Mouse (Mus musculus): ENCODE data around the gene Lgalsl.

The Lgalsl gene

GRCm38 (mm10) chr11:20830686-20831505 lies at the start of gene Lgalsl:
Gene Lgalsl, minus strand, starts transcription at chr11:20831056.
- DNase-seq = peak; percentile 68

- no peak for DNase-seq
These were observed 47.8 kb upstream of the Lgalsl start for GRCm38 (mm10) chr11:20878644-20879043.

- no peak for DNase-seq
These were observed 46.8 kb upstream of the Lgalsl start for GRCm38 (mm10) chr11:20877578-20878096.

GRCm38 (mm10) chr11:20873386-20873785 lies 42.5 kb upstream of the Lgalsl start:
- no peak for DNase-seq

GRCm38 (mm10) chr11:20872911-20873310 lies 42.1 kb upstream of the Lgalsl start:
- DNase-seq = no peak

- DNase-seq = no peak
These were observed 41.6 kb upstream of the Lgalsl start for GRCm38 (mm10) chr11:20872444-20872843.

GRCm38 (mm10) chr11:20869927-20870326 lies 39.1 kb upstream of the Lgalsl start:
- no peak for DNase-seq

GRCm38 (mm10) chr11:20865450-20865849 lies 34.6 kb upstream of the Lgalsl start:
- no peak for DNase-seq

- no peak for DNase-seq
These were observed 33.8 kb upstream of the Lgalsl start for GRCm38 (mm10) chr11:20864647-20865046.

GRCm38 (mm10) chr11:20862101-20862500 lies 31.2 kb upstream of the Lgalsl start:
- no peak for DNase-seq

GRCm38 (mm10) chr11:20860351-20860750 lies 29.5 kb upstream of the Lgalsl start:
- no peak for DNase-seq

- DNase-seq = no peak
These were observed 29.0 kb upstream of the Lgalsl start for GRCm38 (mm10) chr11:20859858-20860257.

- no peak for DNase-seq
These were observed 28.2 kb upstream of the Lgalsl start for GRCm38 (mm10) chr11:20858921-20859668.

GRCm38 (mm10) chr11:20857921-20858320 lies 27.1 kb upstream of the Lgalsl start:
- DNase-seq = no peak

GRCm38 (mm10) chr11:20854032-20854741 lies 23.3 kb upstream of the Lgalsl start:
- no peak for DNase-seq

GRCm38 (mm10) chr11:20850196-20850595 lies 19.3 kb upstream of the Lgalsl start:
- DNase-seq = no peak

- no peak for DNase-seq
These were observed 18.5 kb upstream of the Lgalsl start for GRCm38 (mm10) chr11:20849403-20849802.

- no peak for DNase-seq
These were observed 6.5 kb upstream of the Lgalsl start for GRCm38 (mm10) chr11:20837366-20837765.

GRCm38 (mm10) chr11:20831600-20832137 lies 813 bp upstream of the Lgalsl start:
- no peak for DNase-seq

GRCm38 (mm10) chr11:20829993-20830685 lies 717 bp downstream of the Lgalsl start:
- no peak for DNase-seq

GRCm38 (mm10) chr11:20829056-20829686 lies 1.7 kb downstream of the Lgalsl start:
- no peak for DNase-seq

- DNase-seq = no peak
These were observed 6.9 kb downstream of the Lgalsl start for GRCm38 (mm10) chr11:20823961-20824360.

Measured in thymus, postnatal 25 days (tissue).